Mouse (Mus musculus) lung, postnatal 0 days (tissue): ENCODE data around the gene Cog3.
A peak's percentile ranks its signal among the peaks of the same experiment; 100 is the strongest.

Source experiments
- CTCF ChIP-seq: IDR thresholded peaks from 2 replicates; pipeline ENCODE4 v1.5.1; 2016; ENCODE audit warnings: antibody characterized with exemption, mild to moderate bottlenecking
- EP300 ChIP-seq: IDR thresholded peaks from 2 replicates; pipeline ENCODE4 v1.6.1; 2016; ENCODE audit warnings: antibody characterized with exemption, mild to moderate bottlenecking, control low read depth

DNA sequence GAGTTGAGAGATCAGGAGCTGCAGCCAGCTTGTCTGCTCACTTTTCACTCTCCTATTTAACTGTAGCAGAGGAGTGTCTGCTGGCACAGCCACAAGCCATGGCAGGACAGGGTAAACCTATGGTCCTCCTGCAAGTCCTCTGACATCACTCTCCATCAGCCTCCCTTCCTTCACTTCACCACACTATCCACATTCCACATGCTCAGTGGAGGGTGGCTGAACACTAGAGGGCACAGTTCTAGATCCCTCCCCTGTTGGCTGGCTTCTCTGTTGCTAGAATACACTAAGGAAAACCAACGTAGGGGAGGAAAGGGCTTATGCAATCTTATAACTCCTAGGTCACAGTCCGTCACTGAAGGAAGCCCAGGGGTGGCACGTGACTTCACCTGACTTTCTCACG lies 27.3 kb downstream of the Cog3 start:
- TF ChIP-seq CTCF: peak; percentile 61
- TF ChIP-seq EP300: no peak
